8 mouse cellular contexts compared by ENCODE assay signal in genomic region chr11:63518847-63519246, GRCm38 (mm10).
DNase-seq lines count a peak whose midpoint lies in the region; ATAC-seq and TF ChIP-seq lines count a peak whose summit lies in the region.

No protein-coding gene starts in this region.

- H3K27ac ChIP-seq in cerebellum, adult 2 months (ENCODE audit: insufficient read depth, low read length): peak overlapping the region; percentile 20; the same call in 1 of the 2 replicates
- peak overlapping the region; percentile 54 for H3K27ac ChIP-seq in lung, embryonic 15.5 days
- H3K27ac ChIP-seq in heart, embryonic 14.5 days (replicated peaks in 1 of 2; ENCODE audit: control insufficient read depth in 1 of 2, insufficient read depth in 1 of 2, low read depth in 2 of 2, low read length in 2 of 2): peak overlapping the region; percentile 37 to 43; a peak in 2 of 4 replicates
- peak overlapping the region; percentile 0; the same call in 1 of the 2 replicates for H3K27ac ChIP-seq in limb, embryonic 13.5 days

- TF ChIP-seq CTCF in cerebellum, adult 2 months (IDR thresholded peaks at IDR 0.05; ENCODE audit: borderline replicate concordance, insufficient read depth, low read depth, low read length): no peak
- no peak for TF ChIP-seq CTCF in lung, adult 2 months (IDR thresholded peaks at IDR 0.05; ENCODE audit: insufficient read depth, low read length)

- no peak for TF ChIP-seq POLR2A in cerebellum, adult 2 months (IDR thresholded peaks at IDR 0.05; ENCODE audit: borderline replicate concordance, insufficient read depth, low read length)
- no peak for TF ChIP-seq POLR2A in lung, adult 2 months (IDR thresholded peaks at IDR 0.05; ENCODE audit: borderline replicate concordance, extremely low read depth, low read depth, low read length)

- no peak overlapping the region for H3K9ac ChIP-seq in lung, embryonic 15.5 days
- H3K9ac ChIP-seq in heart, embryonic 14.5 days (ENCODE audit: low read length): no peak overlapping the region
- H3K9ac ChIP-seq in limb, embryonic 13.5 days: no peak overlapping the region

- H3K4me3 ChIP-seq in cerebellum, adult 2 months (replicated peaks; ENCODE audit: insufficient read depth, low read depth, low read length): no peak overlapping the region
- H3K4me3 ChIP-seq in lung, embryonic 15.5 days: no peak overlapping the region
- H3K4me3 ChIP-seq in lung, adult 2 months (replicated peaks; ENCODE audit: extremely low read depth, low read depth, low read length): no peak overlapping the region
- no peak overlapping the region for H3K4me3 ChIP-seq in heart, embryonic 14.5 days (ENCODE audit: control insufficient read depth in 1 of 2, insufficient read depth in 1 of 2, low read depth in 1 of 2, low read length in 2 of 2)
- no peak overlapping the region for H3K4me3 ChIP-seq in limb, embryonic 13.5 days

- no peak overlapping the region for H3K4me2 ChIP-seq in lung, embryonic 15.5 days
- no peak overlapping the region for H3K4me2 ChIP-seq in heart, embryonic 14.5 days (ENCODE audit: low read length)
- 0 out of 2 replicates have a peak overlapping the region, but pooled peaks have one; percentile 12 for H3K4me2 ChIP-seq in limb, embryonic 13.5 days (replicated peaks)

- H3K9me3 ChIP-seq in lung, embryonic 15.5 days: no peaks in the 10 kb centered on the region
- peaks cover 2% of the 10 kb centered on the region; the same call in 1 of the 2 replicates for H3K9me3 ChIP-seq in heart, embryonic 14.5 days (ENCODE audit: control insufficient read depth, low read length)
- H3K9me3 ChIP-seq in limb, embryonic 13.5 days: no peaks in the 10 kb centered on the region

- no peaks in the 10 kb centered on the region for H3K27me3 ChIP-seq in cerebellum, adult 2 months (ENCODE audit: control insufficient read depth, insufficient read depth, low read length)
- H3K27me3 ChIP-seq in lung, embryonic 15.5 days: no peaks in the 10 kb centered on the region
- H3K27me3 ChIP-seq in heart, embryonic 14.5 days (ENCODE audit: control insufficient read depth, insufficient read depth, low read length): no peaks in the 10 kb centered on the region
- H3K27me3 ChIP-seq in limb, embryonic 13.5 days: no peaks in the 10 kb centered on the region

- no peaks in the 10 kb centered on the region for H3K36me3 ChIP-seq in lung, embryonic 15.5 days
- H3K36me3 ChIP-seq in heart, embryonic 14.5 days (ENCODE audit: control insufficient read depth, insufficient read depth, low read length): no peaks in the 10 kb centered on the region
- no peaks in the 10 kb centered on the region for H3K36me3 ChIP-seq in limb, embryonic 13.5 days

- 32% methylated on average over 6 of the region's 6 CpGs for WGBS in cerebellum, adult 2 months
- 17% methylated on average over 6 of the region's 6 CpGs for WGBS in lung, embryonic 15.5 days
- 19% methylated on average over 6 of the region's 6 CpGs for WGBS in lung, adult 2 months
- WGBS in heart, embryonic 14.5 days: 36% methylated on average over 6 of the region's 6 CpGs
- 34% methylated on average over 6 of the region's 6 CpGs for WGBS in limb, embryonic 13.5 days

- peak in 1 of 2 experiments; percentile 17 for DNase-seq in cerebellum, adult 2 months
- no peak for DNase-seq in cerebellum, adult 8-10 months
- DNase-seq in lung, adult 2 months: no peak
- DNase-seq in urinary bladder, adult 18-20 months (ENCODE audit: low spot score in 2 of 2): no peak

- peak; percentile 74; the same call in 1 of the 2 replicates for ATAC-seq in lung, embryonic 15.5 days (ENCODE audit: borderline replicate concordance, extremely low read depth, low FRiP score, low TSS enrichment)
- ATAC-seq in heart, embryonic 14.5 days (ENCODE audit: insufficient number of reproducible peaks, insufficient read depth, low FRiP score, low read depth): peak; percentile 85
- no peak for ATAC-seq in limb, embryonic 13.5 days (ENCODE audit: low FRiP score, low read depth)
- ATAC-seq in granulocyte monocyte progenitor cell, adult 5-6 weeks (replicated peaks; ENCODE audit: poor library complexity, severe bottlenecking): no peak

- no peaks in the 10 kb centered on the region for H3K4me1 ChIP-seq in cerebellum, adult 2 months (ENCODE audit: control insufficient read depth, insufficient read depth, low read length)
- H3K4me1 ChIP-seq in lung, embryonic 15.5 days: peaks cover 12% of the 10 kb centered on the region; the same call in 1 of the 2 replicates
- H3K4me1 ChIP-seq in lung, adult 2 months (ENCODE audit: control insufficient read depth, insufficient read depth, low read length): peaks cover 4% of the 10 kb centered on the region; the same call in 1 of the 2 replicates
- H3K4me1 ChIP-seq in heart, embryonic 14.5 days (ENCODE audit: control insufficient read depth in 2 of 2, insufficient read depth in 2 of 2, low read length in 2 of 2): peaks cover 6% of the 10 kb centered on the region in 2 experiments
- 0 out of 2 replicates have a peak, but pooled peaks cover 11% of the 10 kb centered on the region for H3K4me1 ChIP-seq in limb, embryonic 13.5 days

Comparison
In these comparisons a context has a peak if more than half of its experiments do, and no peak if none do; other contexts are left out.
1. H3K27ac ChIP-seq: peak in every context shown above with its lines; median percentile 54 in lung, embryonic 15.5 days; 40 in heart, embryonic 14.5 days; 20 in cerebellum, adult 2 months; 0 in limb, embryonic 13.5 days.
2. ATAC-seq: peak in lung, embryonic 15.5 days (single experiment) and heart, embryonic 14.5 days (single experiment); none in limb, embryonic 13.5 days (single experiment) and granulocyte monocyte progenitor cell, adult 5-6 weeks (single experiment).